Mouse (Mus musculus) kidney, adult 18-20 months (tissue): ENCODE data around the gene Gm21981.
A peak's percentile ranks its signal among the peaks of the same experiment; 100 is the strongest.

ENCODE experiments used
- DNase-seq: peaks from one replicate; pipeline ENCODE4 v3.0.0; 2021

Gm21981 gene

DNA sequence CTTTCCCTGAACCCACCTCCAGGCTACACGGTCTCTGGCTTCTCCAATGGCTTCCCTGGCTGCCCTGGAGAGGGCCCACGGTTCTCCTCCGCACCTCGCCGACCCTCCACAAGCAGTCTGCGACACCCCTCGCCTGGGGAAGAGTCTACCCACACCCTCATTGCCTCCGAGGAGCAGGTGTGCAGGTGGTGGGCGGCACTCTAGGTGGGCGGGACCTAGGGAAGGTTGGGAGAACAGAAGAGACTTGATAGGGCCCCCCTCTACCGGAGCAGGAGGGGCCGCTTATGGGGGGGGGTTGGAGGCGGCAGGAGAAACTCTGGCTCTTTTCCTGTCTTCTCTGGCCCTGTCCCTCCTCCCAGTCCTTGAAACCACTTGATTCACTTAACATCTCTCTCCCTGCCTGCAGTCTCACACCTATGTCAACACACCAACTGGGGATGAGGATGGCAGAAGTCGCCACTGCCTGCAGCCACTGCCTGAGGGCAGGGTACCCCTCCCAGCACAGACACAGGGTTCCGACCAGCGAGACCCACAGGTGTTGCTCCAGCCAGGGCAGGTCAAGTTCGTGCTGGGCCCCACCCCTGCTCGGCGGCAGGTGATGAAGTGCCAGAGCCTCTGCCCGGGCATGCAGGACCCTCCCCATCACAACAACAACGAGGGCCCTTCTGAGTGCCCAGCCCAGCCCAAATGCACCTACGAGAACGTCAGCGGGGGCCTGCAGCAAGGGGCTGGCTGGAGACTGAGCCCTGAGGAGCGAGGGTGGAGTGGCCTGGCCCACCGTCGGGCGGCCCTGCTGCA, 8.5 kb upstream of the Gm21981 start:
- DNase-seq: no peak

- no peak for DNase-seq
These were observed 7.5 kb upstream of the Gm21981 start for GRCm38 (mm10) chr17:47701793-47702192.

DNA sequence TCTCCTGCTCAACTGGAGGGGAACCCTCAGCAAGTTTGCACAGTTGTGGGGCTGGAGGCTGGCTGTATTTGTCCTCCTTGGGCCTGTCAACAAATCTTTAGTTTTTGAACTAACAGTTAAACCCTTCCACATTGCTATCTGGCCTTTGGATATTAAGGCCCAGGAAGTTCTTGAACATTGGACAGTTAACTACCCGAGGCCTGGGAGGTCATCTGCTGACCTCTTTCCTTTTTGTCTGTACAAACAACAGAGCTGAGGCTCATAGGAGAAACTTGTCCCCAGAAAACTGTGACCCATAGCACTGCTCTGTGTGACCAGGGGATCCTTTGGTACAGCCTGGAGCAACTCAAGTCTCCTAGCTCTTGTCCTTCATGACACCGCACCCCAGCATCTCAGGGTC, 4.8 kb upstream of the Gm21981 start:
- DNase-seq: no peak

- DNase-seq: peak; percentile 69
These were observed 3.9 kb upstream of the Gm21981 start for GRCm38 (mm10) chr17:47698156-47698555.

DNA sequence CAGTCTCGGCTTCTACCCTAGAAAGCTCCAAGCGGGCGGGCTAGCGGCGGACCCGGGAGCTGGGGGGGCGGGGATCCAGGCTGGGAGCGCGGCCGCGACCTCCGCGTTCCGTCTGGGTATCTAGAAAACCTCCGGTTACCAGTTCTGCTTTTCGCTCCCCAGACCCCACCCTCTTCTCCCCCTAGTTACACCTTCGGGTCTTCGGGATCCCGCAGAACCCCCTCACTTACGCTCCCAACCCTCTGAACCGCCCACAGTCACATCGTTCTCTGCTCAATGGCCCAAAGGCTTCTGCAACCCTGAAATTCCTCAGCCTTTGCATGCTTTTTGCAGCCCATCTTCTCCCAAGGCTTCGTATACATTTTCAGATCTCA, 1.1 kb upstream of the Gm21981 start:
- DNase-seq: no peak

DNA sequence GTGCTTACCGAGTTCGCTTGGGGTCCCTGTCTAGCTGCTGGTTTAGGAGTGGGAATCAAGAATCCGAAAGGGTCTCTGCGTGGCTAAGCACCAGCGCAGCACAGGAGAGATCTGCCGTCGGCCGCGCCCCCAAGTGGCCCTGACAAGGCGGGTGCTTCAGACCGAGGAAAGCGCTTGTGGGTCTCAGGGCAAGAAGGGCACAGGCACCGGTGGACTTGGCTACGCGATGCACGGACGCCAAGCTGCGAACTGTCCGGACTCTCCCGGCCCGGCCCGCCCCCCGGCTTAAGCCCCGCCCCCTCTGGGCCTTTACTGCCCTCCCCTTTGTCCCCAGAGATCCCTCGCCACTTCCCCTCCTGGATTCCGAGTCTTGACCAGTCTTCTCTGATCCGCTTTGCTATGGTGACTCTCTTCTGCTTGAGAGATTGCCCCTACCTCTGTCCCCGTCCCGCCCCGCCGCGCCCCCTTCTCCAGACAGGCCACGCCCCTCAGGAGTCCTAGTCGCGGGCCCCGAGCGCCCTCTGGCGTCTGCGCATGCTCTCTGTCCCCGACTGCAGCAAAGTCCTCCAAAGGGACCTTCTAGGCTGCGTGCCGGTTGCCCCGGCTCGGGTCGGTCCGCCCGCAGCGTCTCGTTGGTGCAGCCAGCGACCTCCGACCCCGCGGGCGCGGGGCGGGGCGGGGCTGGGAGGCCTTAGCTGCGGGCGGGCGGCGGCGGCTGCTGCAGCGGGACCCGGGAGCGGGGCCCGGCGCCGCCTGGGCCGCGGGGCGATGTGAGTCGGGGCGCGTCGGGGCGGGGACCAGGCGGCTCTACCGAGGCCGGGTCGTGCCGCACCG, 465 bp upstream of the Gm21981 start, which contains the start of gene Prickle4:
Gene Prickle4, minus strand, starts transcription at position 234 of the 834 bp plus-strand sequence.
- DNase-seq: peak; percentile 97

GRCm38 (mm10) chr17:47693671-47694441, 399 bp downstream of the Gm21981 start:
- no peak for DNase-seq

- no peak for DNase-seq
These were observed 2.6 kb downstream of the Gm21981 start for GRCm38 (mm10) chr17:47691650-47692049.

DNA sequence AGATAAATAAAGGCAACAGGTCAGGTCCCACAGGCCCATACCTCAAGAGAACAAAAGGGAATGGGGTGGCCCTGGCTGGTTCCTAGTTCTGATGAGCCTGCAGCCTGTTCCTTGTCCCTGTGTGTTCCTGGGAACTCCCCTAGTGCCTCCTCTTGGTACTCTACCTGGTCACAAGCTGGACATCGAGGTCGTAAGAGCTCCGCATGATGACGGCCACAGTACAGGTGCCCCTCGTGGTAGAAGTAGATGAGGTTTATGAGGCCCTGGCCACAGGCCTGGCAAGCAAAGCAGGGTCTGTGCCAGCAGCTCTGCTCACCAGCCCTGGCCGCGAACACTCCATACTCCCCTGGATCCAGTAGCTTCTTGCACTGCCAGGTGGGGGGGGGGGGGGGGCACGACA, 4.4 kb downstream of the Gm21981 start:
- no peak for DNase-seq

GRCm38 (mm10) chr17:47688608-47689575, 5.4 kb downstream of the Gm21981 start, which contains the start of gene Frs3:
Frs3 (plus strand) TSS chr17:47689030.
- peak; percentile 59 for DNase-seq

DNA sequence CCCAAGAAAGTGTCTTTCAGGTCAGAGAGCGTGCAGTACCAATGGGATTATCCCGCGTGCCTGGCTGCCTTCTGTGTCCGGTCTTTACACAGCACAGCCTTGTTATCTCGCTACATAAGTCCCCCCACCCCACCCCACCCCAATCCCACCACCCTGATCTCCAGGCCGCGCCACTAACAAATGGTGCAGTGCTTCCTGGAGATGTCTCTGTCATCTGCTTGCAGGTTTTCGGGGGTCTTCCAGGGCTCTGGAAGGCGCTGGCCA, 6.0 kb downstream of the Gm21981 start, which contains the start of gene Tomm6:
Gene Tomm6, minus strand, starts transcription at position 43 of the 264 bp plus-strand sequence.
- no peak for DNase-seq

- DNase-seq: peak; percentile 95
These were observed 6.6 kb downstream of the Gm21981 start for GRCm38 (mm10) chr17:47687409-47688343.

GRCm38 (mm10) chr17:47682836-47683235, 11.4 kb downstream of the Gm21981 start:
- no peak for DNase-seq

DNA sequence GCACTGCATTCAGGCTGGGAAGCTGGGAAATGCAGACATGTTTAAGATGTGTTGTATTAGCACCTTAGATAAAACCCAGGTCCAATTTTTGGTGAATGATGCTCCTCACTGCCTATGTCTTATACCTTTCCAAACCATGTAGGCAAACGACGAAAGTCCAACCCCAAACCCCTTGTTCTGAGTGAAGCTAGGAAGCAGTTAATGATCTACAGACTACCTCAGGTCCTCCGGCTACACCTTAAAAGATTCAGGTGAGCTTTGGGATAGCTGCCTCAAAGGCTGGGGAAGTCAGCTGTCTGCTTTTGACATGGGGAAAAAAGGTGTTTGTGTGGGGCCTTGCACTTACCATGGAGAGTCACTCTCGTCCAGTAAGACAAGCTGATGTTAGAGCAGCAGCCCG, 15.6 kb downstream of the Gm21981 start:
- no peak for DNase-seq

- no peak for DNase-seq
These were observed 16.0 kb downstream of the Gm21981 start for GRCm38 (mm10) chr17:47678238-47678637.

DNA sequence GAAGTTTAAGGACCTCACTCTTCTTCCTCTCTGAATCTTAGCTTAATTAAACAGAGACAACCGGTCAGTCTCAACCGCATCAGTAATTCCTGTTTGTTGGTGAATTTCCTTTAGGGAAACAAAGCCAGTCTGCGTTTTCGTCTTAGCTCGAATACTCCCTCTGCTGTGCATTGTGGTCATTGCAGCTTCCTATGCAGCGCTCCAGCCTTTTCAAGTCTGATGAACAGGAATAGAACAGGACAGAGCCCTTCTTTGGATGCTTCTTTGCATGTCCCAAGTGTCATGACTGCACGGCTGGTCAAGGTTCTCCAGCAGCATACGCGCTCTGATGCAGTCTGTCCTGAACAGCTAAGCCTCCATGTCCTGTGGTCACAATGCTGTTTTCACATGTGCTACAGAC, 17.7 kb downstream of the Gm21981 start:
- peak; percentile 82 for DNase-seq

DNA sequence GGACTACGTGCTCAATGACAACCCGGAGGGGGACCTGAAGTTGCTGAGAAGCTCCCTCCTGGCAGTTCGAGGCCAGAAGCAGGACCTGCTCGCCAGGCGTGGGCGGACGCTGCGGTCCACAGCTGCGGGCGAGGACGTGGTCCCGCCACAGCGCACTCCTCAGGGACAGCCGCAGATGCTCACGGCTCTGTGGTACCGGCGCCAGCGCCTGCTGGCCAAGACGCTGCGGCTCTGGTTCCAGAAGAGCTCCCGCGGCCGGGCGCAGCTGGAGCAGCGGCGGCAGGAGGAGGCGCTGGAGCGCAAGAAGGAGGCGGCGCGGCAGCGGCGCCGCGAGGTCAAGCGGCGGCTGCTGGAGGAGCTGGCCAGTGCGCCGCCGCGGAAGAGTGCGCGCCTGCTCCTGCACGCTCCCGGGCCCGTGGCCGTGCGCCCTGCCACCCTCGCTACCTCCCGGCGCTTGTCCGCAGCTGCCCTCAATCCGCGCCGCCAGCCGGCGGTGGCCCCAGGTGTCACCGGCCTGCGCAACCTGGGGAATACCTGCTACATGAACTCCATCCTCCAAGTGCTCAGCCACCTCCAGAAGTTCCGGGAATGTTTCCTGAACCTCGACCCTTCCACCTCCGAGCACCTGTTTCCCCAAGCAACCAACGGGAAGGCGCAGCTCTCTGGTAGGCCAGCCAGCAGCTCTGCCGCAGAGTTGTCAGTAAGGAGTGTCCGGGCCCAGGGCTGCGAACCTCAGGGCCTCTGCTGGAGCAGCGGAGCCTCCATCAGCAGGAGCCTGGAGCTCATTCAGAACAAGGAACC, 21.7 kb downstream of the Gm21981 start:
- DNase-seq: peak; percentile 72

- no peak for DNase-seq
These were observed 22.3 kb downstream of the Gm21981 start for GRCm38 (mm10) chr17:47671988-47672310.

GRCm38 (mm10) chr17:47669166-47669565, 25.1 kb downstream of the Gm21981 start:
- DNase-seq: no peak

GRCm38 (mm10) chr17:47664474-47664873, 29.8 kb downstream of the Gm21981 start:
- DNase-seq: no peak
